Mouse (Mus musculus) thymus, postnatal 10 days (tissue): ENCODE data around the gene Keap1.
"Not testable (repeated sequence)": the region's sequence is repeated elsewhere in the genome, so short reads cannot be mapped to it uniquely, and the experiment has no call there.

Source experiments
- DNase-seq, 2 experiments: peaks; one replicate each; pipeline ENCODE4 v3.0.0; 2021; ENCODE audit warnings: low spot score in 2 of 2

Gene Keap1

GRCm38 (mm10) chr9:21231551-21231950, 7.6 kb downstream of the Keap1 start:
- DNase-seq = no peak

GRCm38 (mm10) chr9:21227342-21227741, 11.8 kb downstream of the Keap1 start:
- peak in 1 of 2 experiments; percentile 40 for DNase-seq

GRCm38 (mm10) chr9:21225415-21225758, 13.8 kb downstream of the Keap1 start:
- no peak for DNase-seq

DNA sequence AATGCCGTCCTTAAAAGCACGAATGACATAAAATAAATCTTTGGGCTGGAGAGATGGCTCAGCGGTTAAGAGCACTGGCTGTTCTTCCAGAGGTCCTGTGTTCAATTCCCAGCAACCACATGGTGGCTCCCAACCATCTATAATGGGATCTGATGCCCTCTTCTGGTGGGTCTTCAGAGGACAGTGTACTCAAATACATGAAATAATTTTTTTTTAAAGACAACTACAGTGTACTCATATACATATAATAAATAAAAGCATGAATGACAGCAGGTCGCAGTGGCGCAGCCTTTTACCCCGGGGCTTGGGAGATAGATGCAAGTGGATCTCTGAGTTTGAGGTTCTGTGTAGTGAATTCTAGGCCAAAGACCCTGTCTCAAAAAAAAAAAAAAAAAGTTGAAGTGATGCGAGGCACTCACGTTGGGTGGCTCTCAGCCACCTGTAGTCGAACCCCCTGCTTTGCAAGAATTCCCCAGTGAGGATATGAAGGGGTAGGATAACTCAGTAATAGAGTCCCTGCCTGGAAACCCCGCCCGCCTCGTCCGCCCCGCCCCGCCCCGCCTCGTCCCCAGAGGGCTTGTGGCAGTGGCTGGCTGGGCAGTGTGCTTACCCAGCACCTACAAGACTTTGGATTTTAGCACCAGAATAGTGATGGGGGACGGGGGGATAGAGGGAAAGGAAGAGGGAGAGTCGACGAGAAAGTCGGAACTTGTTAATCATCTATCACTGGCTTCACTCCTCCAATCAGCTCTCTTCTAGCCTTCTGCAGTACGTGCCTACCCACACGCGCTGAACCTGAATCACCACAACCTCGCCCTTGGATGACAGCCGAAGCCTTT, 14.4 kb downstream of the Keap1 start:
- no peak for DNase-seq

DNA sequence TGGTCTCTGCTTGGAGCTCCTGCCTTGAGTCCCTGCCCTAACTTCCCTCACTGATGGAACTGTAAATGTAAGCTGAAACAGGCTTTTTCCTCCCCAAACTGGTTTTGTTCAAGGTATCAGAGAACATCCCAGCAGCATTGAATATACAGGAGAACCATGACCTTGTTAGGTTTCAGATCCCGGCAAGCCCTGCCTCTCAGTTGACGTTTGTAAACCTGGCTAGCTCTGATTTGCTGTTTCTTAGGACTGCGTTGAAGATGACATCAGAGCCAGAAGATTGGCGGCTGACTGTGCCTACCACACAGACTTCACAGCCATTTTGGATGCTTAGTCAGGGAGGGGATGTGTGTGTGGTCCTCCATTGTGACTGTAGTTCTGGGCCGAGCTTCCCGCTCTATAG, 15.3 kb downstream of the Keap1 start:
- DNase-seq = no peak

- not testable (repeated sequence) for DNase-seq
Observed at GRCm38 (mm10) chr9:21223490-21223889, 15.7 kb downstream of the Keap1 start.

DNA sequence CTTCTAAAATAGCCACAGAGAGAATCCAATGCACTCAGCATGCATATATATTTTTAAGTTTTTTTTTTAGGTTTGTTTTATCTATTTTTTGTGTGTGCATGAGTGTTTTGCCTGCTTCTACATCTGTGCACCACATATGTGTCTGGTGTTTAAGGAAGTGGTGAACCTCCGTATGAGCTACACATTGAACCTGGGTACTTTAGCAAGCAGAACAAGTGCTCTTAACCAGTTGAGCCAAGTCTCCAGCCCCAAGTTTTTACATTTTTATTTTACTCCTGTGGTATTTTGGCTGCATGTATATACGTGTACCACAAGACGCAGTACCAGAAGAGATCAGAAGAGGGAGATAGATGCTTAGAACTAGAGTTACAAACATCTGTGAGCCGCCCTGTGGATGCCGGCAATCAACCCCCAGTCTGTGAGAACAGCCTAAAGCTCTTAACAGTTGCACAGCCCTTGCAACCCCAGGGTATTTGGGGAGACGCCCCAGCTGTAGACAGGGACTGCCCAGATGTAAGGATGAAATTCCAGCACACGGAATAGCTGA, 17.7 kb downstream of the Keap1 start:
- peak; percentile 27 to 79 for DNase-seq

DNA sequence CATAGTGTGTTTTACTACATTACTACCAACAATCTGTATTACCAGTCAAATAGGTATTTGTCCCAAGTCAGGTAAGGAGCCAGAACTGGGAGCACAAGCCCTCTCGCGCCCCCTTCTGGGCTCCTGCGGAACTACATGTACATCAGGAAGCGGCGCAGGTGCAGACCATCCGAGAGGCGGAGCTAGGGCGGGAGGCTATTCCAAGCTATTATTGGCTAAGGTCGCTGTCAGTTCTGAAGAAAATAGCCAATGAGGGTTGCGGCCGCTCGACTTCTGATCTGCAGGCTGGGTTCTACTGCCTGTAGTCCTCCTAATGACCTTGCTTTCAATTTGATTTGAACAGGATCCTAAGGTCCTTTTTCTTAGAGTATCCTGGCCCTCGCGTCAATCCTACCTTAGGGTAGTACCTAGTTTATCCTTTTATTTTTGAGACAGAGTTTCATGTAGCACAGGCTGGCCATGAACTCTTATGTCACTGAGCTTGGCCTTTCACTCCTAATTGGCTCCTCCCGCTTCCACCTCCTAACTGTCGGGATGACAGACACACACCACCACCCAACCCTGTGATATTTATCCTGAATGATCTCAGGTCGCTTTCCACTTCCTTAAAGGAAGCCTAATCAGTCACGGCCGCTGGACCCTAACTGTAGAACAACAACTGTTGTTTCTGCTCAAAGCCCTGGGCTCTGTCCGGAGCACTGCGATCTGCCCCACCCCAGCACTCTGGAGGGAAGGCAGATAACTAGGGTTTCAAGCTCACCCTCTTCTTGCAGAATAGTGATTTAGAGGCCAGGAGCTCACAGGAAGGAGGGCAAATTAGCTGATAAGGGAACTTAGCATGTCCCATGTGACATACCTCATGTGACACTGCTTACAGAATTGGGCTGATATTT, 18.4 kb downstream of the Keap1 start:
- DNase-seq = peak; percentile 87 to 94

DNA sequence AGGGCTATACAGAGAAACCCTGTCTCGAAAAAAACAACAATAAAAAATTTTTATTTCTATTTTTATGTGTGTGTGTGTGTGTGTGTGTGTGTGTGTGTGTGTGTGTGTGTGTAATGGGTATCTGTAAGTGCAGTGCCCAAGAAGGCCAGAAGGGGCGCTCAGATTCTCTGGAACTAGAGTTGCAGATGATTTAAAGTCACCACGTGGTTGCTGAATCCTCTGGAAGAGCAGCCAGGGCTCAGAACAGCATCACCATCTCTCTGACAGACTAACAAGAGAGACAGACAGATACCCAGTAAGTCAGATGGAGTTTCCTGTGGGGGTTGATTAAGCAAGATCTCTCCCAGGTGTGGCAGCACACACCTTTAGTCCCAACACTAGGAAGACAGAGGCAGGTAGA, 19.3 kb downstream of the Keap1 start:
- DNase-seq = no peak

- no peak for DNase-seq
Observed at GRCm38 (mm10) chr9:21216050-21216841, 22.9 kb downstream of the Keap1 start.

DNA sequence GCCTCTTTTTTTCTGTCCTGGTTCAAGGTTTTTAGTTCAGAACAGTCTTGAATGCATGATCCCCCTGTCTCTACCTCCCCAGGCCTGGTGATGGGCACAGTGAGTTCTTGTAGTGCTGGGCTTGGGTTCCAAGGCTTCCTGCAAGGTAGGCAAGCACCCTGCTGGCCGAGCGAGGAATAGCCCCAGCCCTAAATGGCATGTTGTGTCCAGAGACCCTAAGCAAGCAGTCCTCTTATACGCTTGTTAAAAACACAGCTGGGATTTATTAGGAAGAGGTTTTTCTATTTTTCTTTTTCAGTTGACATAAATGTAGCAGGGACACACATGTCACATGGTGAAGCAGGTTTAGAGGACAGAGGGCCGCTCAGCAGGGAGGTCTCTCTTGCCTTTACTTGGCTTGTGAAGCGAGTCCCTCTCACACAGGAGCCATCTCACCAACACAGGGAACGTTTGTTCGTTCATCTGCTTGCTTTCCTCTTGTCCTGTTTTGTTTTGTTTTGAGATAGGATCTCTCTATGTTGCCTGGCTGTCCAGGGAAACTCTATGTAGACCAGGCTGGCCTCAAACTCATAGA, 25.5 kb downstream of the Keap1 start:
- no peak for DNase-seq

- no peak for DNase-seq
Observed at GRCm38 (mm10) chr9:21211624-21212023, 27.5 kb downstream of the Keap1 start.

DNA sequence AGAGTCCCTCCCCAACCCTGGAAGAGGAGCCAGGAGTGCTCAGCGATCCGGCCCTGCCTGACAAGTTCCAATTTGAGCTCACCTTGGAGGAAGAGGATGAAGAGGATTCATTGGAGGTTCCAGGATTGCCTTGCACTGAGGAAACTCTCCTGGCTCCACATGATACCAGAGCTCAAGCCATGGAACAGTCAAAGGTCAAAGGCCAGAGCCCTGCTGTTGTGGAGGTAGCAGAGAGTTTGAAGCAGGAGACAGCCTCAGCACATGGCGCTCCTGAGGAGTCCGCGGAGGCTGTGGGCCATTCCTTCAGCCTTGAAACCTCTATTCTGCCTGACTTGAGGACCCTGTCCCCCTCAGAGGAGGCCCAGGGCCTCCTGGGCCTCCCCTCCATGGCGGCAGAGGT, 28.3 kb downstream of the Keap1 start:
- DNase-seq = no peak

DNA sequence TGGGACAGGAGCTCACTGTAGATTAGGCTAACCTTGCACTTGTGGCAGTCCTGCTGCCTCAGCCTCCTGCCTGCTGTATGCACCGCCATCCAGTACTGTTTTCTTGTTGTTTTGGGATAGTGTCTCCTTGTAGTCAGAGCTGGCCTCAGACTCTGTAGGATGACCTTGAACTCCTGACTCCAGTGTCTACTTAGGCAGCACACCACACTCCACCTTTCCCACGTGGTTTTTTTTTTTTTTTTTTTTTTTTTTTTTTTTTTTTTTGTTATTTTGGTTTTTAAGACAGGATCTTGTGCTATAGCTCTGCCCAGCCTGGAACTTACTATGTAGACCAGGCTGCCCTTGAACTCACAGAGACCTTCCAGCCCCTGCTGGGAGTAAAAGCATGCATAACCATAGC, 30.5 kb downstream of the Keap1 start:
- DNase-seq = no peak

- DNase-seq = no peak
Observed at GRCm38 (mm10) chr9:21206848-21207247, 32.3 kb downstream of the Keap1 start.

DNA sequence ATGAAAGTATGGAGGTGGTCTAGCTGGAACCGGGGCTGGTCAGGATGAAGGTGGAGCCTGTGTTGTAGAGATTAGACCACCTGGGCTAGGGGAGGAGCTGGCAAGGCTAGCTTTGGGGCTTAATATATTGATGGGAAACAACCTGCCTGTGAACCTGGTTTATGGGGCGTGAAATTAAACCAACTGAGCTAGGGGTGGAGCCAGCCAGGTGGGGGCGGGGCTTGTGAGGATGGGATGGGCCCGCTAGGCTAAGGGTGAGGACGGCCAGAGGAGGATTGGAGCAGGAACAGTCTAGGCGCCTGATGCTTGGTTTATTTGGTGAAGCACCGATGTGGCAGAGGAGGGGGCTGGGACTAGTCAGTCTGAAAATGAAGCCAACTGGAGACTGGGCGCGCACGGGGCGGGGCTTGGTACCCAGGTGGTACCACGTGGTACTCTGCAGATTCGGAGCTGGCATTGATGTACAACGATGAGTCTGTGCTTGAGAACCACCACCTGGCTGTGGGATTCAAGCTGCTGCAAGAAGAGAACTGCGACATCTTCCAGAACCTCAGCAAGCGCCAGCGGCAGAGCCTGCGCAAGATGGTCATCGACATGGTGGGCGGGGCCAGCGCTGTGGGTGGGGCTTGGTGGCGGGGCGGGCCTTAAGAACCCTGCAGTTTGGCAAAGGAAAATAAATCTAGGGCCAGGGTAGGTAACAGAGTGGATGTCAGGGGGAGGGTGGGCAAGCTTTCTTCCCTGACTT, 34.5 kb downstream of the Keap1 start:
- DNase-seq = no peak

DNA sequence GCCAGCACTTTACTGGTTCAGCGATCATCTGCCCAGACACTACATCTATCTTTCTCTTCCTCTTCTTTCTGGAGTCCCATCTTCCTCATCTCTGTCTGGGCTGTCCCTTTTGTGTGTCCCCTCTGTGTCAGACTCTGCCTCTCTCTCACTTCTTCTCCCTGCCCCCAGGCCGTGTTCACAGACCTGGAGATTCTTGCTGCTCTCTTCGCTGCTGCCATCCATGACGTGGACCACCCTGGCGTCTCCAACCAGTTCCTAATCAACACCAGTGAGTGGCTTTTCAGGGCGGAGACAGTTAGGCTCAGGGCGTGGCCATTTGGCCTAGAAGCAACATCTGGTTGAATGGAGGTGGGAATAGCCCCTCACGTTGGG, 35.0 kb downstream of the Keap1 start:
- no peak for DNase-seq

- DNase-seq = no peak
Observed at GRCm38 (mm10) chr9:21198960-21199359, 40.2 kb downstream of the Keap1 start.

DNA sequence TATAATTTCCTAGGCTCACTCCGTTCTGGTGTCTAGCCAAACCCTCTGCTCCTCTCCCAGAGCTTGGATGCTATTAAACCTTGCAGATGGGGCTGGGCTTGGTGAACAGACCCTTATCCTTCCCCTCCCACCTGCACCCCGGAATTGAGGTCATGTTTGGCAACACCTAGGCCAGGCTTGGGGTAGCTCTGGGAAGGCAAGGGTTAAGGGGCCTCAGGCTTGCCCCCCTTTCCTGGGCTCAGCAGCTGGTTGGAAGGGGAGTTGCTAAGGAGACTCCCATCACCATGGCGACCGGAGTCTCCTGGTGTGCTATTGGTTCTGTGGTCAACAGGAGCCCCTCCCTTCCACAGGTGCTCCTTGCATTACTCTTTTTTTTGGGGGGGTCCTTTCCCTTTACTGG, 41.2 kb downstream of the Keap1 start:
- DNase-seq = no peak

GRCm38 (mm10) chr9:21196521-21197433, 42.4 kb downstream of the Keap1 start:
- DNase-seq = no peak
